Mouse (Mus musculus) inflammation-experienced regulatory T-cells, adult 16 weeks (primary cell): ENCODE measurements around the gene Smc4. TPM values are rescaled to one million over a fixed set of nuclear protein-coding genes. Genes with fewer than 3 reads are reported as not detected.

Experiments used
- polyA plus RNA-seq: library from polyadenylated mRNA; unstranded; fragments of 100-300 nt; shearing (Covaris generic); gene quantifications from one replicate; pipeline ENCODE4 v1.2.1, GENCODE M21; 2017

Smc4 gene
- polyA plus RNA-seq = 702 TPM

GRCm38 (mm10) chr3:69004437-69005337, at the start of gene Smc4, which contains the start of gene Ift80:
Smc4 (plus strand) TSS chr3:69004738.
Ift80 (minus strand) TSS chr3:69004570.

DNA sequence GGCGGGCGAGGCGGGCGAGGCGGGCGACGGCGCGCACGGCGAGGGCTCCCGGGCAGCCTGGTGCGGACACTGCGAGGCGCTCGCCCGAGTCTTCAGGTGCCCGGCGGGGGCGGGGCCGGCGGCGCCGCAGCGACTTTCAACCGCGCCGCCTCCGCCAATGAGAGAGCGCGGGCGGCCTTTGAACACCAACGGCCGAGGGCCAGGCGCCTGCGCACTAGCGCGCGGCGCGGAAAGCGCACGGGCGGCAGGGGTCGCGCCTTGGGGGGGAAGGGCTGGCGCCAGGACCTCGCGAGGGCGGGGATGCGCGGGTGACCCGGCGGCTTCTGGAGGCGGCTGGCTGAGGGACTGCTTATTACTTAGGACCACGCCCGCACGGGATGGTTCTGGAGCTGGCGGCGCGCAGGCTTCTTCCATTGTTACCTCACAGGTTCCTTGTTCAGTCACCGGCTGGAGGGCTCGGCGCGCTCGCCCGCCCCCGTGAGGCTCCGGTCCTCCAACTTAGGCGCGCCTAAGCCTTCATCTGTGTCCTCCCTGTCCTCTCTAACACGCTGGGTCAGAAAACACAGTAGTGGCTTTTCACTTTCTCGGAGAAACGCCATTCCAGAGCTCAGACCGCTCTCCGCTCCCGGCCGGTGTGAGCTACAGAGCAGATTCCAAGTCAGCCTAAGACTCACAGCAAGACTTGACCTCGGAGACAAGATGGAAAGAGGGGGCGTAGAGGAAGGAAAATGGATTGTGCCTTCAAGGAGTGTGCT, 40.3 kb downstream of the Smc4 start, which contains the start of gene Trim59:
Gene Trim59, minus strand, starts transcription at position 111 of the 755 bp plus-strand sequence.

Other genes with a start within 250 kb of the Smc4 start
- gene 1110032F04Rik, start 135.2 kb upstream of the Smc4 start, polyA plus RNA-seq = 2.0 TPM
- gene Ift80, start 168 bp upstream of the Smc4 start, polyA plus RNA-seq = 242 TPM
- gene Trim59, start 40.0 kb downstream of the Smc4 start, polyA plus RNA-seq = 39.2 TPM
- gene Kpna4, start 122.4 kb downstream of the Smc4 start, polyA plus RNA-seq = 34.0 TPM
- gene Arl14, start 217.7 kb downstream of the Smc4 start, polyA plus RNA-seq = not detected